Mouse (Mus musculus): ENCODE data around the gene Pard3b.

DNA sequence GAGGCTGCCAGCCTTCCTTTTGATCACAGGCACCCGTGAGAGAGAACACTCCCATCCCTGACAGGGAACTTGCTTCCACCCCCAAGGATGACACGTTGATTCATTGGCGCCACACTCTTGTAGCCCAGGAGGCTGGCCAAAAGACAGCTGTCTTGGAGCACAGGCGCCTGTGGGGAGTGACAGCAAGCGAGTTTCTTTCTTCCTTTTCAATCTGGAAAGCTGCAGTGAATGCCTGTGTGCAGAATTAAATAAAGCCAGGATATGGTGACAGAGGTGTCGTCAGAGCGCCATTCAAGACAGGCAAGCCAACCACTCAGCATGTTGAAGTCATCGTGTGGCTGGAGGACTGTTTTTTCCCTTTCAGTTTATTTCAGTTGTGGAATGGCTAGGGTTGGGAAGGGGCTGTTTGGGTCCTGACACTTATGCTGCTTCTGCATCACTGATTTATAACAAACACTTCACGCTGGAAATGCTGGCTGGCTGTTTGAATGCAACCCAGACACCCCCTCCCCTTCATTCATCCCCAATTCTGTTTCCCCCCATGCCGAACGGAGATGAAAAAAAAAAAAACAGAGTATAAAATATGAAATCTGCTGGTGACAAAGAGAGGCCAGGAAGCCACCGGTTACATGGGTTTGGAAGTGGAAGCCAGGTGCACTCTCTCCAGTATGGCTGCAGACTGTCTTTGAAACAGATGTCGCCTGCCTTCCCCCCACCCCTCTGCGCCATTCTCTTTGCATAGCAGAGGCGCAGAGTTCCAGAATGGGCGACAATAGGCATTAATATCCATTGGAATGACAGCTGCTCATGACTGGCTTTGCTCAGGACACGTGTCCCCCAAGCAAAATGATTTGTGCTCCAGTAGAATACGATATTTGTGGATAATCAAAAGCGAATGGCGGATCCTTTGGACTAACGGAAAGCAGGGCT is 1044.1 kb downstream of the Pard3b start:
- TF ChIP-seq POLR2A (IDR thresholded peaks at IDR 0.05; ENCODE audit: low read depth, low read length) (no peak), CTCF (conservative IDR thresholded peaks at IDR 0.05 in 1 of 2, IDR thresholded peaks at IDR 0.05 in 1 of 2; ENCODE audit: low read depth in 2 of 2, low read length in 2 of 2) (no peak), POLR2AphosphoS2 (IDR thresholded peaks at IDR 0.05; ENCODE audit: low read depth, low read length) (no peak), EP300 (IDR thresholded peaks at IDR 0.05; ENCODE audit: low read length) (no peak), KAT2A (IDR thresholded peaks at IDR 0.05; ENCODE audit: insufficient replicate concordance, low read length) (no peak), RCOR1 (conservative IDR thresholded peaks at IDR 0.05; ENCODE audit: low read depth, low read length) (no peak)
